Mouse (Mus musculus) fibroblast of lung, adult 2 months (primary cell): ENCODE measurements at regions not wholly inside any gene's neighbourhood (a gene's known extent, or its start where the extent isn't known, plus 50 kb on each side); places are given as distances from the start of the nearest gene placed in this dataset.

Experiments used
- DNase-seq: peaks from one replicate; pipeline ENCODE4 v3.0.0-alpha.2; 2011; ENCODE audit warnings: low read depth

- no peak for DNase-seq
These were observed 60.3 kb upstream of the Prkd1 start for GRCm38 (mm10) chr12:50709000-50709788.

DNA sequence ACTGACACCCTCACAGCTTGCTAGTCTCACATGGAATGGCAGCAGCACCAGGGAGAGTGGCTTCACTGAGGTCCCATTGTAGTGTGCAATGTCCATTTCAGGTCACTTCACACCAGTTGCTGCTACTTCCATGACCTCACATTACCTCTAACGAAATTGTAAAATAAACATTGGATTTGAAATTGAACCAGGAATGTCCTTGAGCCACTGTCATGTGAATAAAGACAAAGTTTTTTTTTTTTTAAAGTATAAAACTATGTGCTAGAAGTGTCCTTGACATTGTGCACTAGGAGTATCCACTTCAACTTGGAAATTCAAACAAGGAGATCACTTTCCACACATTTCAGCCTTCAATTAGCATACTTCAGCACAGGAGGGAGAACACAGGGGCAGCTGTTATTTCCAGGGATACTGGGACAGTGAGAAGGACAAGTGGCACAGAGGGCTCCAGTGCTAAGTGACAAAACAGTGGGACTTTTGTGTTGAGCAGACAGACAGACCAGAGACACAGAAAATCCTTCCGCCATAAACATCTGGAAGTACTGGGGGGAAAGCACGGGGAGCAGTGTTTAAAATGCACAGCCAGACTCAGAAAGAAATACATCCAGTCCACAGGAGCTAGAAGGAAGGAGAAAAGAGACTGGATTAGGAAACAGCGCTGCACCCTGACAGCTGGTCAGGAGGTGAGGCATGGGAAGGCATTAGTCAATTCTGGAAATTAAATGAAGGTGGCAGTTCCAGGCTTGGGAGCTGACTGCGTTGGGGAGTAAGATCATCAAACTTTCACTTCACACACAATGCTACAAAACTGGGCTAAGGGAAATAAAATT is 49.9 kb upstream of the Prkd1 start:
- DNase-seq, result peak; percentile 14
